Comparison of ENCODE assay signal across 1 mouse cellular context in genomic region chr5:100005896-100006295, GRCm38 (mm10).
TF ChIP-seq lines count a peak whose summit lies in the region.

No protein-coding gene starts in this region.

TF ChIP-seq in MEL, 35 proteins besides CTCF, POLR2A, EP300 and RAD21:
- TF ChIP-seq MAX (IDR thresholded peaks at IDR 0.05; ENCODE audit: low read length) (no peak), CHD1 (IDR thresholded peaks at IDR 0.05; ENCODE audit: low read depth, low read length) (0 out of 2 replicates have a peak, but pooled peaks have one; percentile 19)
